Mouse (Mus musculus): ENCODE measurements around the gene Mesp1.

Gene Mesp1

GRCm38 (mm10) chr7:79802037-79802436 is 8.4 kb upstream of the Mesp1 start:
- TF ChIP-seq GATA4 (IDR thresholded peaks at IDR 0.05; ENCODE audit: insufficient replicate concordance, low read length): no peak

- TF ChIP-seq GATA4 (IDR thresholded peaks at IDR 0.05; ENCODE audit: insufficient replicate concordance, low read length): no peak
Observed at GRCm38 (mm10) chr7:79801391-79801790, 7.8 kb upstream of the Mesp1 start.

- TF ChIP-seq GATA4 (IDR thresholded peaks at IDR 0.05; ENCODE audit: insufficient replicate concordance, low read length): no peak
Observed at GRCm38 (mm10) chr7:79800336-79800735, 6.7 kb upstream of the Mesp1 start.

GRCm38 (mm10) chr7:79799506-79799905 is 5.9 kb upstream of the Mesp1 start:
- no peak for TF ChIP-seq GATA4 (IDR thresholded peaks at IDR 0.05; ENCODE audit: insufficient replicate concordance, low read length)

GRCm38 (mm10) chr7:79799048-79799447 is 5.5 kb upstream of the Mesp1 start:
- no peak for TF ChIP-seq GATA4 (IDR thresholded peaks at IDR 0.05; ENCODE audit: insufficient replicate concordance, low read length)

GRCm38 (mm10) chr7:79798606-79799005 is 5.0 kb upstream of the Mesp1 start:
- no peak for TF ChIP-seq GATA4 (IDR thresholded peaks at IDR 0.05; ENCODE audit: insufficient replicate concordance, low read length)

GRCm38 (mm10) chr7:79792635-79793421 is 760 bp downstream of the Mesp1 start:
- TF ChIP-seq GATA4 (IDR thresholded peaks at IDR 0.05; ENCODE audit: insufficient replicate concordance, low read length): no peak

- TF ChIP-seq GATA4 (IDR thresholded peaks at IDR 0.05; ENCODE audit: insufficient replicate concordance, low read length): no peak
Observed at GRCm38 (mm10) chr7:79786295-79786694, 7.3 kb downstream of the Mesp1 start.

- TF ChIP-seq GATA4 (IDR thresholded peaks at IDR 0.05; ENCODE audit: insufficient replicate concordance, low read length): no peak
Observed at GRCm38 (mm10) chr7:79782516-79782855, 11.1 kb downstream of the Mesp1 start.

GRCm38 (mm10) chr7:79781826-79782515 is 11.6 kb downstream of the Mesp1 start:
- peak; percentile 5; the same call in 1 of the 2 replicates for TF ChIP-seq GATA4 (IDR thresholded peaks at IDR 0.05; ENCODE audit: insufficient replicate concordance, low read length)

GRCm38 (mm10) chr7:79780647-79781626 is 12.7 kb downstream of the Mesp1 start:
- TF ChIP-seq GATA4 (IDR thresholded peaks at IDR 0.05; ENCODE audit: insufficient replicate concordance, low read length): peak; percentile 80; the same call in 1 of the 2 replicates

- TF ChIP-seq GATA4 (IDR thresholded peaks at IDR 0.05; ENCODE audit: insufficient replicate concordance, low read length): no peak
Observed at GRCm38 (mm10) chr7:79771561-79772512, 21.8 kb downstream of the Mesp1 start.

GRCm38 (mm10) chr7:79769664-79770063 is 23.9 kb downstream of the Mesp1 start:
- TF ChIP-seq GATA4 (IDR thresholded peaks at IDR 0.05; ENCODE audit: insufficient replicate concordance, low read length): no peak

- no peak for TF ChIP-seq GATA4 (IDR thresholded peaks at IDR 0.05; ENCODE audit: insufficient replicate concordance, low read length)
Observed at GRCm38 (mm10) chr7:79765991-79766390, 27.6 kb downstream of the Mesp1 start.

Measured in liver, adult (tissue).